Mouse (Mus musculus): ENCODE results near the gene Eps8l3.

DNA sequence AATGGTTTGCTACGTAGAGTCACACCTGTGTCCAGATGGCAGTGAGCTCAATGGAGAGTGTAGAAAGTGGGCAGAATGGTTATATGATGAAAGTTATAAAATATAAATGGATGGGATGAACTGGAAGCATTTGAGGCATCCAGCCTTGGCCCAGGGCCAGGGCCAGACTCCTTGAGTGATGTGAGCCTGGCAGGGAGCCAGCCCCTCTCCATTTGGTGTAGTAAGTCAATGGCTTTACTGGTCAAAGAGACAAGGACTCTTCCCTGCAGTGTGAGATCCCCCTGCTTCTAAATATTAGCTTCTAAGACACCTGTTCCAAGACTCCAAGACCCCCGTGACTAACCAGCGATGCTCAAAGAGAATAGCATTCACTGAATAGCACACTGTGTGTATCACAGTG lies 33.0 kb upstream of the Eps8l3 start:
- TF ChIP-seq POLR2A (IDR thresholded peaks at IDR 0.05; ENCODE audit: borderline replicate concordance, extremely low read depth, insufficient read depth, insufficient read length, poor library complexity, severe bottlenecking) (no peak), CTCF (IDR thresholded peaks at IDR 0.05; ENCODE audit: borderline replicate concordance, extremely low read depth, insufficient read depth, insufficient read length) (no peak)
